Mouse (Mus musculus) stomach, postnatal 0 days (tissue): ENCODE data around the gene 2510009E07Rik. TPM values are rescaled to one million over a fixed set of nuclear protein-coding genes. Genes with fewer than 3 reads are reported as not detected.

Experiments
- ATAC-seq: fragments of 200-750 bp; cut with Nextera tagmentation; 2 replicates; pipeline ENCODE4 v1.8.0; 2017; ENCODE audit not compliant: low FRiP score, low TSS enrichment
- DNase-seq: peaks from one replicate; pipeline ENCODE4 v3.0.0-alpha.2; 2016; ENCODE audit warnings: low spot score
- H3K27ac ChIP-seq: fragments of 300-500 bp; sonication (generic); replicated peaks from 2 replicates; pipeline ENCODE4 v1.5.1; 2014; ENCODE audit warnings: mild to moderate bottlenecking, control low read depth
- H3K27me3 ChIP-seq: fragments of 300-500 bp; sonication (generic); 2 replicates; pipeline ENCODE4 v1.6.1; 2014; ENCODE audit warnings: low read length; ENCODE audit not compliant: control insufficient read depth, insufficient read depth
- H3K36me3 ChIP-seq: fragments of 300-500 bp; sonication (generic); 2 replicates; pipeline ENCODE4 v1.6.1; 2014; ENCODE audit warnings: low read length, mixed read lengths; ENCODE audit not compliant: control insufficient read depth, insufficient read depth
- H3K4me1 ChIP-seq: fragments of 300-500 bp; sonication (generic); replicated peaks from 2 replicates; pipeline ENCODE4 v1.6.1; 2014; ENCODE audit warnings: antibody characterized with exemption; ENCODE audit not compliant: control insufficient read depth, insufficient read depth
- H3K4me2 ChIP-seq: fragments of 300-500 bp; sonication (generic); replicated peaks from 2 replicates; pipeline ENCODE4 v1.6.1; 2014; ENCODE audit warnings: low read depth, mild to moderate bottlenecking, control low read depth, moderate library complexity
- H3K4me3 ChIP-seq: fragments of 300-500 bp; sonication (generic); 2 replicates; pipeline ENCODE4 v1.5.1; 2014; ENCODE audit warnings: low read depth, low read length, control low read depth
- H3K9ac ChIP-seq: fragments of 300-500 bp; sonication (generic); 2 replicates; pipeline ENCODE4 v1.6.1; 2014; ENCODE audit warnings: mild to moderate bottlenecking, low read length, control low read depth, mixed read lengths
- H3K9me3 ChIP-seq: fragments of 300-500 bp; sonication (generic); 2 replicates; pipeline ENCODE4 v1.6.1; 2016; ENCODE audit warnings: low read length; ENCODE audit not compliant: control insufficient read depth
- CTCF ChIP-seq: IDR thresholded peaks from 2 replicates; pipeline ENCODE4 v1.5.1; 2016; ENCODE audit warnings: antibody characterized with exemption, low read depth, mild to moderate bottlenecking, moderate library complexity
- EP300 ChIP-seq: optimal IDR thresholded peaks from 2 replicates; pipeline ENCODE3; 2016; ENCODE audit warnings: antibody characterized with exemption
- WGBS: fragments of 180-500 bp; shearing (Covaris S2); extraction: QIAGEN DNeasy Blood & Tissue Kit; methylation state at CpG from one replicate; pipeline ENCODE4 v1.1.7; 2014; 5-methylcytosine and 5-hydroxymethylcytosine counted together
- polyA plus RNA-seq: library from polyadenylated mRNA; unstranded; fragments of >200 nt; fragmentation: Nextera tagmentation; extraction: Ambion mirVana; gene quantifications from 2 replicates; pipeline ENCODE4 v1.2.1, GENCODE M21; 2015

The 2510009E07Rik gene
- polyA plus RNA-seq, 1 experiment from 2014 or later, result 9.6 TPM

DNA sequence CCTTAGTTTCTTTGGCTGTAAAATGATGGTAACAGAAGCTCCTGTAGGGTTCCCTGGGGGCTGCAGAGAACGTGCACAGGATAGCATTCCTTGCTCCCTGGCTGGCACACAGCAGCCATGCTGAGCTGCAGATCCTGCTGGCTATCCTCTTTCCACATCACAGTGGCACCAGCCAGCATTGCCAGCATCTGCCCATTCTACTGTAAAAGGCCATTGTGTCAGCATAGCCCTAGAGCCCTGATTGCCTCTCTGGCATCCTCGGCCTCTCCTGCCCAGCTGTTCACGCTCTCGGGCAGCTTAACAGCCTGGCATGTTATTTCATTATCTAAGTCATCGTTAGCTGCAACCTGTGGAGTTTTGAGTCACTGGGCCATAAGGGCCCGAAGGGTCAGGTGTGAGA lies 67.2 kb downstream of the 2510009E07Rik start:
- TF ChIP-seq EP300, result no peak
- H3K4me3 ChIP-seq, result no peak overlapping the region
- no peaks in the 10 kb centered on the region for H3K36me3 ChIP-seq
- no peak for ATAC-seq
- no peak overlapping the region for H3K27ac ChIP-seq
- WGBS, result 78% methylated on average over 6 of the region's 6 CpGs
- no peaks in the 10 kb centered on the region for H3K4me1 ChIP-seq
- H3K4me2 ChIP-seq, result no peak overlapping the region
- H3K9ac ChIP-seq, result no peak overlapping the region
- DNase-seq, result no peak
- H3K27me3 ChIP-seq, result no peaks in the 10 kb centered on the region
- no peaks in the 10 kb centered on the region for H3K9me3 ChIP-seq

DNA sequence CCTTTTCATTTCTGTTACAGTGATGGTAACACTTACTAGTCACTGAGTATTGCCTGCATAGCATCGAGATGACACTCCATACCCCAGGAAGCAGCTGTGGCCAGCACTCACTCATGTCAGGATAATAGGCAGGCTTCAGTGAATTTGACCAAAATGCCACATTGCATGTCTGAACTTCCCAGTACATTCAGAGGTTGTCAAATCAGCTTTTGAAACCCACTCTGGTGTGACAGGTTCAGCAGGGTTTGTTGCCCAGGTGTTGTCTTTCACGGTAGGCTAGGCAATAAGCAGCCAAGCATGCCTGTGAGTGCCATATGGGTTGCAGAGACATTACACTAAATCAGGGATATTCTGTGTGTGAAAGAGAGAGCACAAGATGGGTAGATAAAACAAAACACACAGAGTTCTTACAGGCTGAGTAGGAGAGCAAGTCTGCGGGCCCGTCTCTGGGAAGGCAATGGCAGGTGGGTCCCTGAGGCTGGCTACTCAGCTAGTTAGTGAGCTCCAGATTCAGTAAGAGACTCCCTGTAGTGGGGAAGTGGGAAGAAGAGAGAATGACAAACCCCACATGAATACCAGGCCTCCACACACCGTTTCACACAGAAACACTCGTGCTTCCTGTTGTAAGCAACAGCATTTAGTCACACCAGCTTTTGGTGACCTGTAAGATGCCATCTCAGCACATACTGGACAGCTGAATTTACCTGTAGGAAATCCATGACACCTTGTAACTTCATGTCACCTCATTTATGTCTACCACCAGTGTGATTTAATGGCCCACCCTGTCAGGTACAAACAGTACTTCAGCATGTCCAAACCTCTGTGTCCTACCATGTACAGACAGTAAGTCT lies 68.5 kb downstream of the 2510009E07Rik start:
- TF ChIP-seq CTCF (no peak), EP300 (no peak)
- Histone ChIP-seq H3K4me3 (no peak overlapping the region), H3K4me1 (no peaks in the 10 kb centered on the region), H3K9ac (no peak overlapping the region), H3K4me2 (no peak overlapping the region), H3K27ac (no peak overlapping the region), H3K9me3 (no peaks in the 10 kb centered on the region), H3K27me3 (no peaks in the 10 kb centered on the region), H3K36me3 (no peaks in the 10 kb centered on the region)
- DNase-seq (no peak), ATAC-seq (no peak)
- 63% methylated on average over 6 of the region's 6 CpGs for WGBS

DNA sequence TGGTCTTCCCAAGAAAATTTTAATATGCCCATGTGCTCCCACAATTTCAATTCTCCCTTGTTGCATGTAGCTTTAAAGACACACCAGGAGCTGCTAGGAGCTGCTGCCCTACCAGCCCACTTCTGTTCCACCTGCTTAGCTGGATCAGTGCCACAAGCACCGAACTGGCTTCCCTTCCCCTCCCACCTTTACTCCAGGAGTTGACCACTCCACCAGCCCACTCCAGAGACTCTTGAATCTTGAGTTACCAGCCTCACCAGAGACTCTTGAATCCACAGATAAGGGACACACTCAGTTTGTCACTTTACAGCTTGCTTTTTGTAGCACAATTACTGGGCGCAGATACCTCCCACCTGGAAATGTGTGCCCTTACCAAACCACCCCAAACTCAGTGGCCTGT lies 73.8 kb downstream of the 2510009E07Rik start:
- H3K27ac ChIP-seq, result no peak overlapping the region
- no peaks in the 10 kb centered on the region for H3K4me1 ChIP-seq
- ATAC-seq (no peak), DNase-seq (no peak)
- no peak overlapping the region for H3K4me3 ChIP-seq
- 63% methylated on average over 2 of the region's 2 CpGs for WGBS
- no peak overlapping the region for H3K9ac ChIP-seq
- no peaks in the 10 kb centered on the region for H3K27me3 ChIP-seq
- H3K4me2 ChIP-seq, result no peak overlapping the region
- TF ChIP-seq EP300 (no peak), CTCF (no peak)
- no peaks in the 10 kb centered on the region for H3K36me3 ChIP-seq
- H3K9me3 ChIP-seq, result no peaks in the 10 kb centered on the region

DNA sequence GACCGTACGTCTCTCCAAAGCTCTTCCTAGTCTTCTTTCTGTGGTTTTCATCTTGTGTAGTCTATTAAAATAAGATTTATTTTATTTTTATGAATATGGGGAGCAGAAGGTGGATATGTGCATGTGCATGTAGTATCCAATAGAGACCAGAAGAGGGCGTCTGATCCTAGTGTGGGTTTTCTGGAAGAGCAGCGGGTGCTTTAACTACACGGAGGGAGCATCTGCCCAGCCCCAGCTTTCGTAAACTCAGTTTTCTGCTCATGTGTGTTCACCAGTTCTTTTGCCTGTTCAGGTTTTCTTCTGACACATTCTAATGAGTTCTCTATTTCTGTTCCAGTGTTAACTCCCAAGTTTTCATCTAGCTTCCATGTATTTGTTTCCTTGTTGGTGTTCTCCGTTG lies 78.7 kb downstream of the 2510009E07Rik start:
- TF ChIP-seq EP300, result no peak
- TF ChIP-seq CTCF, result peak; percentile 76
- no peak overlapping the region for H3K9ac ChIP-seq
- no peaks in the 10 kb centered on the region for H3K9me3 ChIP-seq
- no peak overlapping the region for H3K27ac ChIP-seq
- no peaks in the 10 kb centered on the region for H3K4me1 ChIP-seq
- no peaks in the 10 kb centered on the region for H3K36me3 ChIP-seq
- WGBS, result 63% methylated on average over 7 of the region's 7 CpGs
- DNase-seq, result peak; percentile 17
- ATAC-seq, result no peak
- H3K27me3 ChIP-seq, result no peaks in the 10 kb centered on the region
- no peak overlapping the region for H3K4me3 ChIP-seq
- H3K4me2 ChIP-seq, result no peak overlapping the region

DNA sequence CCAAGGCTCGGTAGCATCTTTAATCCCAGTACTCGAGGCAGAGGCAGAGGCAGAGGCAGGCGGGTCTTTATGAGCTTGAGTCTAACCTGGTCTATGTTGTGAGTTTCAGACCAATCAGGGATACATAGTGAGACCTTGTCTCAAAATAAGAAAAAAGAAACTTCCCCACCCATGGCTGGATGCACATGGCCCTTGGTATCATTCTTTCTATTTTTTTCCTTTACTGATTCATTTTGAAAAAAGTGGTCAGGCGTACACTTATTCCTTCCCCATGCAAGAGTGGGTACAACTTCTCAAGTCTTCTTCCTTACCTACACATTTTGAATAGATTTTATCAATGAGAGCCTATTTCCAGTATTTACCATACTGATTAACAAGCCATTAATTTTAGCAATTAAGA lies 84.0 kb downstream of the 2510009E07Rik start:
- DNase-seq (no peak), ATAC-seq (no peak)
- Histone ChIP-seq H3K4me2 (no peak overlapping the region), H3K36me3 (no peaks in the 10 kb centered on the region), H3K27me3 (no peaks in the 10 kb centered on the region), H3K9ac (no peak overlapping the region), H3K27ac (no peak overlapping the region), H3K9me3 (no peaks in the 10 kb centered on the region), H3K4me3 (no peak overlapping the region), H3K4me1 (no peaks in the 10 kb centered on the region)
- 89% methylated on average over 4 of the region's 4 CpGs for WGBS
- TF ChIP-seq EP300, result no peak
- no peak for TF ChIP-seq CTCF

DNA sequence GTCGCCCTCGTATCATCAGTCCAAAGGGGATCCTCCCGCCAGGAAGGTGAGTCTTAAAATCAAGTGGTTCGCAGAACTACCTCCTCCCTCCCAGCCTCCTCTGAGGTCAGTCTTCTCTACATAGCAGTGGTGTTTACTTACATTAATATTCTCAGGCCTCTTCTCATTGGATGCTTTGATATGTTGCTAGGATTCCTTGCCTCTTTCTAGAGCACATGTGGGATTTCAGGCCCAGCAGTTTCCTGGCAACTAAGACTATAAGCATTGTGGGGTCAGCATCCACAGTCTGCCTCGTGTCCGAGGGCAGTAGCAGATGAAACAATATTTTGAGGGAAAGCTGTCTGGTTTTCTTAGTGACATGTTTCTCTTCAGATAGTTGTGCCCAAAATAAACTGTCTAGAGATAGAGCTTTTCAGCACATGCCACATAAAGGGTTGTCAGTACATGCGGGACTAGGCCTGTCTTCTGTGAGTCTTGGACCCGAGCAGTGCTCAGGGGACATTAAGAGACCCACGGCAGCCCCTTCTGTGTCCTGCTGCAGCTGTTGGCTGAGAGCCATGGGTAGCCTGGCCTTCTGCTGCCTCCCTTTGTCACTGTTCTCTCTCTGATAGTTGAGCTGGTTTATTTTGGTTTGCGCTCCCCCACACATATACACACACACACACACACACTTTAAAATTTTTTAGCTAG lies 86.1 kb downstream of the 2510009E07Rik start:
- Histone ChIP-seq H3K9ac (no peak overlapping the region), H3K27ac (no peak overlapping the region), H3K27me3 (no peaks in the 10 kb centered on the region), H3K4me1 (no peaks in the 10 kb centered on the region), H3K9me3 (no peaks in the 10 kb centered on the region), H3K36me3 (no peaks in the 10 kb centered on the region), H3K4me2 (no peak overlapping the region), H3K4me3 (no peak overlapping the region)
- DNase-seq (no peak), ATAC-seq (no peak)
- WGBS, result 71% methylated on average over 10 of the region's 10 CpGs
- TF ChIP-seq CTCF, result no peak
- TF ChIP-seq EP300, result no peak
